Mouse (Mus musculus) cortical plate, adult 2 months (tissue): ENCODE results near the gene Robo1.

Experiments
- CTCF ChIP-seq: fragments of 200-500 bp; IDR thresholded peaks from 2 replicates; pipeline ENCODE4 v1.5.1; 2011; ENCODE audit warnings: mild to moderate bottlenecking, control low read depth, low read length; ENCODE audit not compliant: insufficient read depth; ENCODE audit errors: extremely low read depth
- POLR2A ChIP-seq: fragments of 200-500 bp; IDR thresholded peaks from 2 replicates; pipeline ENCODE4 v1.6.1; 2011; ENCODE audit warnings: mild to moderate bottlenecking, low read length, control low read depth; ENCODE audit not compliant: insufficient read depth; ENCODE audit errors: extremely low read depth

- TF ChIP-seq CTCF, result no peak
- TF ChIP-seq POLR2A, result no peak
Measured at GRCm38 (mm10) chr16:73015976-73016375, 707.9 kb downstream of the Robo1 start.
